Mouse (Mus musculus) 3134 (cell line): ENCODE results near the gene Itpk1.

Experiments
- DNase-seq: peaks from one replicate; pipeline ENCODE4 v3.0.0-alpha.2; 2011; ENCODE audit warnings: low spot score; ENCODE audit not compliant: insufficient read length; ENCODE audit errors: extremely low read depth

Gene Itpk1

DNA sequence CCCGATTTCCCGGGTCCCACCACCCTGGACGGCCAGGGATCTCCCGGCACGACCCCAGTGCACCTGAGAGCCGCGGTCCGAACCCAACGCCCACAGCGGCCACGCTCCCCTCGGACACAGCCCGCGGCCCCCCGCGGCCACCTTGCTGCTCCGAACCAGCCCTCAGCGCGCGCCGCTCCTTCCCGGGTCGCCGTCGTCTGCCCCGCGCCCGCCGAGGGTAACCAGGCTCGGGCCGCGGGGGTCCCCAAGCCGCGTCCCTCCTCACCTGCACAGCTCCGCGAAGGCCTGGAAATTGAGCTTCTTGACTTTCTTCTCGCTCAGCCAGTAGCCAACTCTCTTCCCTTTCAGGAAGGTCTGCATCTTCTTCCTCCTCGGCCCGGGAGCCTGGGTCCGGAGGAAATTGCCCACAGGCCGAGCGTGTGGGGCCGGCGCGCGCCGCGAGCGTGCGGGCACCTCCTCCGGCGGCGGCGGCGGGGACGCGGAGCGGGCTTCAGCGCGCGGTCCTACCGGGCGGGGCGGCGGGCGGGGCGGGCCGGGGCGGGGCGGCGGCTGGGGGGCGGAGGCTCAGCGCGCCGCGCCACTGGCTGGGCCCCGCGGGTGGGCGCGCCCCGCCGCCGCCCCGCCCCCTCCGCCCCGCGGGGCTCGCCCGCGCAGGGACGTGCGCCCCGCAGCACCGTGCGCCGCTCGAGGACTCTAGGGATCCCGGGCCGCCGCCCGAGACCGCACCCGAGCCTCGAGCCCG lies at the start of gene Itpk1:
Gene Itpk1, minus strand, starts transcription at position 474 of the 742 bp plus-strand sequence.
- DNase-seq, result peak; percentile 49

- no peak for DNase-seq
Measured at GRCm38 (mm10) chr12:102748256-102748655, 43.5 kb upstream of the Itpk1 start.

DNA sequence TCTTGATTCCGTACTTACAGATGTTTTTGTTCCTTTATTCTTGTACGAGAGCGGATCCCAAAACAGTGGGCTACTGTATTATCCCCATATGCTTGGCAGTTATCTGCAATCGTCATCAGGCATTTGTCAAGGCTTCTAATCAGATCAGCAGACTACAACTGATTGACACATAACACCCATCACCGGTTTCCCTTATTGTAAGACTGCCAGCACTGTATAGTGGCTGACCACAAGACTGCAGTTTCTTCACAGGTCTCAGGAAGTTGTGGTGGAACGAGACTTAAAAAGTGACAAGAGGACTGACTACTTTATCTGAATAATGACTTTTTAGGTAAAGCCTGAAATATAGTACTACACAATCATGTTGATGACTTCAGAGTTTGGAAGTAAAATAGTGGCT lies 40.1 kb upstream of the Itpk1 start:
- DNase-seq, result no peak

GRCm38 (mm10) chr12:102743589-102744574 lies 39.2 kb upstream of the Itpk1 start, which contains the start of the genes Moap1 and Tmem251:
Gene Moap1, minus strand, starts transcription at chr12:102743661.
Gene Tmem251, plus strand, starts transcription at chr12:102743762.
- DNase-seq, result peak; percentile 89

- DNase-seq, result no peak
Measured at GRCm38 (mm10) chr12:102743036-102743588, 38.4 kb upstream of the Itpk1 start.

GRCm38 (mm10) chr12:102742056-102742455 lies 37.3 kb upstream of the Itpk1 start:
- DNase-seq, result no peak

- DNase-seq, result no peak
Measured at GRCm38 (mm10) chr12:102740285-102740684, 35.6 kb upstream of the Itpk1 start.

GRCm38 (mm10) chr12:102739096-102739495 lies 34.4 kb upstream of the Itpk1 start:
- no peak for DNase-seq

DNA sequence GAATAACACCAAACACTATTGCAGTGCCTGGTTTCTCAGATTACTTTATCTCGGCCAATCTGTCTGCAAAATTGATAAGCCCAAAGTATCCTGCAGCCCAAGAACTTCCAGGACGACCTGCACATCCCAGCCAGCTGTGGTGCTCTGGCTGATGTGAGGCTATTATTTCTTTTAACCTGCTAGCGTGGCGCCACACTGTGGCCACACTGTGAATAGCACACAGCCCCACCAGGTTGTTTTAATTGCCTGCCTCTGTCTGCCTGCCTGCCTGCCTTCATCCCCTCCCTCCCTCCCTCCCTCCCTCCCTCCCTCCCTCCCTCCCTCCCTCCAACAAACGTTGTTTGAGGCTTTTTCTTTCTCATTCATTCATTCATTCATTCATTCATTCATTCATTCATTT lies 28.7 kb upstream of the Itpk1 start:
- peak; percentile 27 for DNase-seq

- peak; percentile 33 for DNase-seq
Measured at GRCm38 (mm10) chr12:102730798-102731619, 26.3 kb upstream of the Itpk1 start.

DNA sequence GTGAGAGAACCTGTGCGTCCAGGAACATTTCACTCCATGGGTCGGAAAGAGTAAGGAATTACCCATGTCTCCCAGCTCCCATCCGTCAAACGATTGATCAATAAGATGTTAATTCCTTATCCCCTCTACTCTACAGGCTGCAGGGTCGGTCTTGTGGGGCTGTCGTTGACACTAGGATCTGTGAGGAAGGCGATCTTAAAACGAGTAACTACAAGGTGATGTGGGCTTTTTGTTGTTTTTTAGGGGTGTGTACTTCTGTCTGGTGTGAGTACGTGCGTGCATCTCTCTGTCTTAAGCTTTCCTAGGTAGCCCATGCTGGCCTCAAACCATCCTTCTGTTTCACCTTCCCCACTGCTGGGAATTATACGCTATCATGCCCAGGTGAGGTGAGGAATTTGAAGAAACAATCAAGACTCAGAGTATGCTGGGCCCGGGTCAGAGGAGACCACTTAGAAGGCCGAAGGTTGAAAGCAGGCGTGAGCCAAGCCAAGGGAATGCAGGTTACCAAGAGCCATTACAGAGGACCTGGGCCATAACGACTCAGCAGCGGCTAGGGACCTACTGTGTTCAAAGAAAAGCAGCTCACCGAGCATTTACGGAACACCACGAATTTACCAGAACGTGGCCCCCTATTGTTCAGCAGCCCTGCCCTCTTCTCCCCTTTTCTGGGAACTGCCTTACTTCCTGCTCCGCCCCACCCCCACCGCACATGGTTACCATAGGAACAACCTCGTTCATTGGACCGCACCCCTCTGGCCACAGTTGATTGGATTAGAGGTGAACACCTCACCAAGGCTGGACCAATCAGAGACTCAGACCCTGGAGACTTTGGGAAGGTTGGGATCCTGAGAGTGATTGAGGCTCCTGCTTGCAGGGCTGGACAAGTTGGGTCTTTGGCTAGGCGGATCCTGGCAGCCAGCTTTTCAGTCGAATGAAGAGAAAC lies 25.4 kb upstream of the Itpk1 start:
- DNase-seq, result no peak

GRCm38 (mm10) chr12:102725761-102726175 lies 21.0 kb upstream of the Itpk1 start:
- DNase-seq, result no peak

- no peak for DNase-seq
Measured at GRCm38 (mm10) chr12:102725146-102725545, 20.4 kb upstream of the Itpk1 start.

DNA sequence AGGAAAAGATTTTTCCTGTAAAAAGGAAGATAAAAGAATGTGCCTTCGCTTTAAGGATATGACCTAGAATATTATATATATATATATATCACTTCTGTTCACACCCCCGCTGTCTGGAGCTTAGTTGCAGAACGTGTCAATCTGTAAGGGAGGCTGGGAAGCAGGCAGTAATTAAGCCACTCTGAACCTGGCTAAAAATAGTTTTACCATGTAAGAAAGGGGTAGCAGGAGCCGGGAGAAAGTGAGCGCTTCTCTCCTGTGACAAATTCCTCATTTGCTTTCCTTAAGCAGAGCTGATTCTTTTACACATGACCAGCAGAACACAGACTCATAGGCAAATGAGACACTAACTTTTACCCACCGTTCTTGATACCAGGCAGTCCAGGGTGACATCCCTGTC lies 19.1 kb upstream of the Itpk1 start:
- DNase-seq, result no peak

GRCm38 (mm10) chr12:102722966-102723365 lies 18.2 kb upstream of the Itpk1 start:
- DNase-seq, result no peak

GRCm38 (mm10) chr12:102722451-102722850 lies 17.7 kb upstream of the Itpk1 start:
- no peak for DNase-seq

GRCm38 (mm10) chr12:102719552-102720315 lies 15.0 kb upstream of the Itpk1 start:
- no peak for DNase-seq

DNA sequence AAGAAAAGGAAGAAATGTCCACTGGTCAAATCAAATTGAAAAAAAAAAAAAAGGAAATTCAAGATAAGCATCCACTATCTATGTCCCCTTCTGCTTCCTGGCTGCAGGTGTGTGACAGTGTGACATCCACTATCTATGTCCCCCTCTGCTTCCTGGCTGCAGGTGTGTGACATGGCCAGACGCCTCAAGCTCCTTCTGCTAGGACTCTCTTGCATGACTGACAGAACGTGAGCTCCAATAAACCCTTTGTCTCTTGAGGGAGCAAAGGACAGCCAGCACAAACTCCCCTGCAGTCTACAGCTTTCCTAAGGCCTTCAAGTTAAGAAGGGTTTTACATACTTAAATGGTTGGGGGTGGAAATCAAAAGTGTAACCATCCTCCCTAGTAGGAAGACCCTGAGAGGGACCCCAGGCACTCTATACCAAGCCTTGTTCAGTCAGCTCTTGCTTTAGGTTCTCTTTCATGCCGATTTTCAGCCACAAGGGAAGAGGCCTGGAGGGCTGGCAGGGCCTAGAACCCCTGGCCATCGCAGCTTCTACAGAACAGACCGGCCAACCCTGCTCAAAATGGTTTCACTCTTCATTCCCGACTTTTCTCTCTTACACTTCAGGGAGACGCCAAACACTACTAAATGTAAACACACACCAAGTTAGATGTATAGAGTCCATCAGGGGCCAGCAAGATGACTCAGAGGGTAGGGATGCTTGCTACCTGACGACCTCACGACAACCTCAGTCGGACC lies 10.1 kb upstream of the Itpk1 start:
- no peak for DNase-seq
